Mouse (Mus musculus): ENCODE data around the gene Actl10. TPM values are rescaled to one million over a fixed set of nuclear protein-coding genes. Genes with fewer than 3 reads are reported as not detected.

Gene Actl10
- total and polyA plus RNA-seq, 2 experiments from 2014 or later = 0.52 TPM; not detected in 1

DNA sequence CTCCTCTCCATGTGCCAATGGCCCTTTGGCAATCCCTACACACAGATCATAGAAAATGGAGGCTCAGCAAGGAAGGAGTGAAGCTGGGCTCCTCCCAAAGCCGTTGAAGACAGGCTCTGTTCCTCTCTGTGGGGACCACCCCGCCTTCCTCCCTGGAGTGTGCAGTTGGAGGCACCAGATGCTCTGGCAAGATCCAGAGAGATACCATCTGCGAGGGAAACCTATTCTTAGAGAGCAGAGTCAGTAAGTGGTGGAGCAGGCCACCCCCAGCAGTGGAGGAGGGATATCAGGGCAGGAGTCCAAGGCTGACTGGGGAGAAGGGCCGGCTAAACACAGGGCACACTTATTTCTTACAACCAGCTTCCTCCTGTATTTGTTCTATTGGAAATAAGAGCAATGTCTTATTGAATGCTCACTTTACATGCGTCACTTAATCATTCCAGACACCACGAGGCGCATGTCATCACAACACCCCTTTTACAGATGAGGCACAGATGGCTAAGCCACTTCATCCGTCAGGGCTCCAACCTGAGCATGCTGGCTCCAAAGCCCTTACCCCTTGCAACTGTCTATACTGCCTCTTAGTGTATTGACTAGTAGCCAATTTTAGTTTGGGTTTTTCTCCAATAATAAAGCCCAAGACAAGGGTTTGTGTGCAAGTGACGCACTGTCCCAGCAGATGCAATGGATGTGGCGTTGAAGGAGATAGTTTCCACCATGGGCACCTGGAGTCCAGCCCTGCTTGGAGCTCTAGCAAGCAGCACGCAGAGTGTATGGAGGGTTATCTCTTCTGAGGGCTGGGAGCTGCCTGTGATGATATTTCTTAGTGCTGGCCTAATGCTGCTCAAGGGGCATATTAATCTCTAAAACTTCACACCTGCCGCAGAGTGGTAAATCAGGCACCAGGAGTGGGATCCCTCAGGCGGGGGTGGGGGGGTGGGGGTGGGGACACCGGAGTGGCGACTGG lies 32.6 kb downstream of the Actl10 start:
- 34% methylated on average over 15 of the region's 15 CpGs for WGBS
- ATAC-seq (peak; percentile 80), DNase-seq (ENCODE audit: low spot score) (peak; percentile 80)
- Histone ChIP-seq H3K9me3 (ENCODE audit: low read length) (no peaks in the 10 kb centered on the region), H3K4me2 (ENCODE audit: low read depth, low read length) (peak overlapping the region; percentile 18), H3K4me1 (ENCODE audit: insufficient read depth, low read length) (peaks cover 13% of the 10 kb centered on the region; the same call in 1 of the 2 replicates), H3K4me3 (ENCODE audit: low read length) (no peak overlapping the region), H3K27ac (peak overlapping the region; percentile 45), H3K36me3 (ENCODE audit: insufficient read depth, low read length) (peaks cover 6% of the 10 kb centered on the region; the same call in 1 of the 2 replicates), H3K9ac (replicated peaks; ENCODE audit: low read length) (no peak overlapping the region), H3K27me3 (ENCODE audit: insufficient read depth, low read length) (no peaks in the 10 kb centered on the region)
- TF ChIP-seq CTCF (IDR thresholded peaks at IDR 0.05; ENCODE audit: low read depth) = no peak

- H3K4me3 ChIP-seq (ENCODE audit: low read length) = no peak overlapping the region
- H3K27ac ChIP-seq = peak overlapping the region; percentile 45; the same call in 1 of the 2 replicates
- no peak for TF ChIP-seq CTCF (IDR thresholded peaks at IDR 0.05; ENCODE audit: low read depth)
- ATAC-seq = 0 out of 2 replicates have a peak, but pooled peaks have one; percentile 11
- no peaks in the 10 kb centered on the region for H3K9me3 ChIP-seq (ENCODE audit: low read length)
- 35% methylated on average over 17 of the region's 17 CpGs for WGBS
- peaks cover 13% of the 10 kb centered on the region; the same call in 1 of the 2 replicates for H3K4me1 ChIP-seq (ENCODE audit: insufficient read depth, low read length)
- peaks cover 6% of the 10 kb centered on the region; the same call in 1 of the 2 replicates for H3K36me3 ChIP-seq (ENCODE audit: insufficient read depth, low read length)
- peak overlapping the region; percentile 18 for H3K4me2 ChIP-seq (ENCODE audit: low read depth, low read length)
- peak; percentile 69 for DNase-seq (ENCODE audit: low spot score)
- no peak overlapping the region for H3K9ac ChIP-seq (replicated peaks; ENCODE audit: low read length)
- no peaks in the 10 kb centered on the region for H3K27me3 ChIP-seq (ENCODE audit: insufficient read depth, low read length)
Measured at GRCm38 (mm10) chr2:154584931-154585601, 33.5 kb downstream of the Actl10 start.

GRCm38 (mm10) chr2:154586405-154586804 lies 34.8 kb downstream of the Actl10 start:
- Histone ChIP-seq H3K9ac (replicated peaks; ENCODE audit: low read length) (no peak overlapping the region), H3K4me2 (ENCODE audit: low read depth, low read length) (no peak overlapping the region), H3K27me3 (ENCODE audit: insufficient read depth, low read length) (no peaks in the 10 kb centered on the region), H3K4me1 (ENCODE audit: insufficient read depth, low read length) (peaks cover 13% of the 10 kb centered on the region; the same call in 1 of the 2 replicates), H3K36me3 (ENCODE audit: insufficient read depth, low read length) (peaks cover 6% of the 10 kb centered on the region; the same call in 1 of the 2 replicates), H3K9me3 (ENCODE audit: low read length) (no peaks in the 10 kb centered on the region), H3K4me3 (ENCODE audit: low read length) (no peak overlapping the region), H3K27ac (no peak overlapping the region)
- no peak for ATAC-seq
- TF ChIP-seq CTCF (IDR thresholded peaks at IDR 0.05; ENCODE audit: low read depth) = peak; percentile 77
- peak; percentile 74 for DNase-seq (ENCODE audit: low spot score)
- WGBS = 77% methylated on average over 5 of the region's 5 CpGs

DNA sequence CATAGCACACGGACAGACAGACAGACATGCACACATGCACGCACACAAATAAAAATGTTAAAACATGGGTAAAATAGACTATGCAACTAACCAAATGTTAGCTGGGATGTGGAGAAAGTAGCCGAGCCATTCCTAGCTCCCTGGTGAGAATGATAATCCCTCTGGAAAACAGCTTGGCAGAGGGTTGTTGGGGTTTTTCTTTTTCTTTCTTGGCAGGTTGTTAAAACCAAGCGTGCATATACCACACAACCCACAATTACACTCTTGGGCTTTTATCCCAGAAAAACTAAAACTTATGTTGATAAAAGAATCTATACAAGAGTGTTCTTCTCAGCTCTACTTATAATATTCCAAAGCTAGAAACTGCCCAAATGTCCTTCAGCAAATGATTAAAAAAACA lies 37.5 kb downstream of the Actl10 start:
- H3K4me2 ChIP-seq (ENCODE audit: low read depth, low read length) = no peak overlapping the region
- no peak overlapping the region for H3K9ac ChIP-seq (replicated peaks; ENCODE audit: low read length)
- no peak for TF ChIP-seq CTCF (IDR thresholded peaks at IDR 0.05; ENCODE audit: low read depth)
- no peaks in the 10 kb centered on the region for H3K9me3 ChIP-seq (ENCODE audit: low read length)
- no peak overlapping the region for H3K27ac ChIP-seq
- H3K4me1 ChIP-seq (ENCODE audit: insufficient read depth, low read length) = peaks cover 9% of the 10 kb centered on the region; the same call in 1 of the 2 replicates
- H3K27me3 ChIP-seq (ENCODE audit: insufficient read depth, low read length) = no peaks in the 10 kb centered on the region
- WGBS = 68% methylated on average over 4 of the region's 4 CpGs
- peaks cover 6% of the 10 kb centered on the region; the same call in 1 of the 2 replicates for H3K36me3 ChIP-seq (ENCODE audit: insufficient read depth, low read length)
- DNase-seq (ENCODE audit: low spot score) (no peak), ATAC-seq (no peak)
- H3K4me3 ChIP-seq (ENCODE audit: low read length) = no peak overlapping the region

DNA sequence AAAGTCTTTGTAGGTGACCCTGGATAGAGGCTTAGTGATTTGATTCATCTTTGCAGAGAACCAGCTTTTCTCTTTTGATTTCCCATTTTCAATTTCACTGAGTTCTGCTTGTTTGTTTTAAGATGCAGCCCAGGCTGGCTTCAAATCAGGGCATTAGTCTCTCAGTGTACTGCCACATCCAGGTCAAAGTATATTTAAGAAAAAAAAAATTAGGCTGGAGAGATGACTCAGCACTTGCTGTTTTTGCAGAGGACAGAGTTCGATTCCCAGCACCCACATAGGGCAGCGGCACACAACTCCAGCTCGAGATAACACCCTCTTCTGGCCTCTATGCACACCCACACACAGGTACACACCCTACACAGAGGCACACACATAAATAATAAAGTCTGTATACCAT lies 39.7 kb downstream of the Actl10 start:
- 90% methylated on average over 3 of the region's 3 CpGs for WGBS
- H3K9me3 ChIP-seq (ENCODE audit: low read length) = no peaks in the 10 kb centered on the region
- H3K36me3 ChIP-seq (ENCODE audit: insufficient read depth, low read length) = peaks cover 6% of the 10 kb centered on the region; the same call in 1 of the 2 replicates
- no peak for ATAC-seq
- no peaks in the 10 kb centered on the region for H3K4me1 ChIP-seq (ENCODE audit: insufficient read depth, low read length)
- no peaks in the 10 kb centered on the region for H3K27me3 ChIP-seq (ENCODE audit: insufficient read depth, low read length)
- no peak overlapping the region for H3K4me3 ChIP-seq (ENCODE audit: low read length)
- H3K9ac ChIP-seq (replicated peaks; ENCODE audit: low read length) = no peak overlapping the region
- H3K4me2 ChIP-seq (ENCODE audit: low read depth, low read length) = no peak overlapping the region
- DNase-seq (ENCODE audit: low spot score) = no peak
- TF ChIP-seq CTCF (IDR thresholded peaks at IDR 0.05; ENCODE audit: low read depth) = no peak
- no peak overlapping the region for H3K27ac ChIP-seq

DNA sequence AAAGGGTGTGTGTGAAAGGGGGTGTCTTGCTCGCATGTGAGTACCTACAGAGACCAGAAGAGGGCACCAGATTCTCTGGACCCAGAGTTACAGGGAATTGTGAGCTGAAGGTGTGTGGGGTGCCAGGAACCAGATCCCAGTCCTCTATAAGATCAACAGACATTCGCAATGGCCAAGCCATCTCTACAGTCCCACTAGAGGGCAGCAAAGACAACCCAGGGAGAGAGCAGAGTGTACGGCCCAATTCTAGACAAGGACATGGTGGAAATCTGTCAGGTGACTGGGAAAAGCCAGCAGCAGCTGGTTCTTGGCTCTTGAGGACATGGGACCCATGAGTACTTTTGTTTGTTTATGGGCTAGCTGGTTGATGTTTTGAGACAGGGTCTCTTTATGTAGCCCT lies 41.4 kb downstream of the Actl10 start:
- 77% methylated on average over 3 of the region's 3 CpGs for WGBS
- Histone ChIP-seq H3K4me1 (ENCODE audit: insufficient read depth, low read length) (no peaks in the 10 kb centered on the region), H3K27ac (no peak overlapping the region), H3K4me2 (ENCODE audit: low read depth, low read length) (no peak overlapping the region), H3K4me3 (ENCODE audit: low read length) (no peak overlapping the region), H3K9ac (replicated peaks; ENCODE audit: low read length) (no peak overlapping the region), H3K36me3 (ENCODE audit: insufficient read depth, low read length) (no peaks in the 10 kb centered on the region), H3K9me3 (ENCODE audit: low read length) (no peaks in the 10 kb centered on the region), H3K27me3 (ENCODE audit: insufficient read depth, low read length) (no peaks in the 10 kb centered on the region)
- TF ChIP-seq CTCF (IDR thresholded peaks at IDR 0.05; ENCODE audit: low read depth) = peak; percentile 55
- DNase-seq (ENCODE audit: low spot score) (no peak), ATAC-seq (no peak)

Measured in hindbrain, postnatal 0 days (tissue).